Mouse (Mus musculus): ENCODE measurements around the gene Atp2c2. TPM values are rescaled to one million over a fixed set of nuclear protein-coding genes. Genes with fewer than 3 reads are reported as not detected.

Atp2c2 gene
- polyA plus RNA-seq, 1 experiment from 2014 or later = 0.06 TPM

DNA sequence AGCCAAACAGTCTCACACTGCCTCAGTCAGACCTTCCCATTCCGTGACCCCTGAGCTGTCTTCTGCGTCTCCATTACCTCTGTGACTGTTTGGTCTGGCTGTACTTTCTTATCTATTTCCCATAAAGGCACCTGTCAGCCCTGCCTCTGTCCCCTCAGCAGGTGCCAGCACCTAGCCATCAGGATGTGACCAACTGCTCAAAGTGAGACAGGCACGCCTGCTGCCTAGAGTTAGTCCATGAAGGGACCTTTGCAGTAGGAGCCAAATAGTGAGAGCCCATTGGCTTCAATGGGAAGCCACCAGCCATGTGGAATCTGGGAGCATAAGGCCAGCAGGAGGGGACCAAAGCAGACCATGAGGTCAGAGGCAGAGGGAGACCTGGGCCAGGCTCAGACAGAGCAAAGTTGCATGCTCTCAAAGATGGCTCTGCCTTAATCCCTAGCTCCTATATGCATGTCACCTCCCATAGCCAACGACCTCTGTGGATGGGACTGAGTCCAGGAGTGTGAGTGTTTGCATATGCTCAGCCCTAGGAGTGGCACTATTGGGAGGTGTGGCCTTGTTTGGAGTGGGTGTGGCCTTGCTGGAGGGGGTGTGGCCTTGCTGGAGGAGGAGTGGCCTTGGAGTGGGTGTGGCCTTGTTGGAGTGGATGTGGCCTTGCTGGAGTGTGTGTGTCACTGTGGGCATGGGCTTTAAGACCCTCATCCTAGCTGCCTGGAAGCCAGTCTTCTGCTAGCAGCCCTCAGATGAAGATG is 81.5 kb downstream of the Atp2c2 start:
- Histone ChIP-seq H3K4me3 (no peak overlapping the region), H3K27me3 (no peaks in the 10 kb centered on the region), H3K27ac (replicated peaks) (no peak overlapping the region), H3K4me1 (replicated peaks) (peaks cover 42% of the 10 kb centered on the region), H3K9ac (no peak overlapping the region), H3K9me3 (no peaks in the 10 kb centered on the region), H3K4me2 (no peak overlapping the region), H3K36me3 (no peaks in the 10 kb centered on the region)
- ATAC-seq (ENCODE audit: low read depth) = no peak
- 71% methylated on average over 4 of the region's 4 CpGs for WGBS

DNA sequence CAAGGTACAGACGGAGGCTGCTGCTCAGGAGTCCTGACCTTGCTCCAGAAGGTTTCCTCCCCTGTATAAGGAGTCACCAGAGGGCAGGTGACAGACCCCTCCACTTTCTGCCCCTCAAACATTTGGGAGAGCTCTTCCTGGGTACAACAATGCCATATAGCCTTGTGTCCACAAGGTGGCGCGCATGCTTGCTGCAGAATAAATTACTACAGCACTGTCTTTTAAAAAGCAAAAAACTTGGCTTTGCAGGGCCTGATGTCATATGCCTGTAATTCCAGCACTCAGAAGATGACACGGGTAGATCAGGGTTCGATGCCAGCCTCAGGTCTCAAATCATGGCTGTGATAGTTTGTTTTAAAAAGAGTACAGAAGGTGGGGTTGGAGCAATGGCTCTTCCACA is 82.9 kb downstream of the Atp2c2 start:
- H3K4me1 ChIP-seq (replicated peaks) = peaks cover 34% of the 10 kb centered on the region
- H3K9ac ChIP-seq = no peak overlapping the region
- H3K4me3 ChIP-seq = no peak overlapping the region
- no peaks in the 10 kb centered on the region for H3K27me3 ChIP-seq
- H3K9me3 ChIP-seq = no peaks in the 10 kb centered on the region
- H3K27ac ChIP-seq (replicated peaks) = no peak overlapping the region
- no peak for ATAC-seq (ENCODE audit: low read depth)
- no peak overlapping the region for H3K4me2 ChIP-seq
- 5% methylated on average over 5 of the region's 5 CpGs for WGBS
- H3K36me3 ChIP-seq = no peaks in the 10 kb centered on the region

DNA sequence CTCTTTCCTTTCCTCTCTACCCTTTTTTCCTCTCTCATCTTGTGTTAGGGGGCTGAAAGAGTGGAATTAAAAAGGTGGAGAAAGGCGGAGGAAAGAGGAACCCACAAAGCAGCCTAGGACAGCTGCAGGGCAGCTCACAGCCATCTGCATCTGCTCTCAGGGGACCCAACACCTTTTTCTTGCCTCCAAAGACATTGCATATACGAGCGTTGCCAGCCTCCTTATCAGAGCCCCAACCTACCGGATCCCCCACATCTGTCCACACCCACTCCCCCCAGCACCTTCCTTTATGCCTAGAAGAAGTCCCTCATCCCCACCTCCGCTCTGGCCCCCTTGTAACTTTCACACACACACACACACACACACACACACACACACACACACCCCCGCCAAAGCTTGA is 83.8 kb downstream of the Atp2c2 start:
- H3K27me3 ChIP-seq = no peaks in the 10 kb centered on the region
- H3K9me3 ChIP-seq = no peaks in the 10 kb centered on the region
- WGBS = 66% methylated on average over 6 of the region's 6 CpGs
- H3K27ac ChIP-seq (replicated peaks) = no peak overlapping the region
- H3K4me3 ChIP-seq = no peak overlapping the region
- H3K36me3 ChIP-seq = no peaks in the 10 kb centered on the region
- H3K4me2 ChIP-seq = no peak overlapping the region
- peaks cover 33% of the 10 kb centered on the region for H3K4me1 ChIP-seq (replicated peaks)
- no peak overlapping the region for H3K9ac ChIP-seq
- ATAC-seq (ENCODE audit: low read depth) = no peak

DNA sequence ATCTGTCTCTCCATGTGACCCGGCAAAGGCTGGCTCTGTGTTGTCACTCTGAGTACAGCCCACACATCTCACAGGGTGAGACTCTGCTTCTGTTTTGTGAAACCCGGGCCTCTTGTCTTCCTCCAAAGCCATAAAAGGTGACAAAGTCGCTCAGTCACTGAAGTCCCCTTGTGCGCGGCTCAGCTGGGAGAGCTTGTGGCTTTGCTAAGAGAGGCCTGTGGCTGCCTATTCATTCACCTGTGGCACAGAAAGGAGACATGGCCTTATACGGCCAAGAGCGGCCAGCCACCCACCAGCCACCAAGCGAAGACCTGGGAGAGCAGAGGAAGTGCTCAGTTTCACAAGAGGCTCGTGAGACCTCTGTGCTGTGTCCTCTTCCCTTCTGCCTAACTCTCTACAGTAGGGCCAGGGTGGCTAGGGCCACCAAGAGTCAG is 84.3 kb downstream of the Atp2c2 start:
- no peaks in the 10 kb centered on the region for H3K9me3 ChIP-seq
- no peak for ATAC-seq (ENCODE audit: low read depth)
- no peaks in the 10 kb centered on the region for H3K36me3 ChIP-seq
- H3K27ac ChIP-seq (replicated peaks) = no peak overlapping the region; the same call in 1 of the 2 replicates
- no peak overlapping the region for H3K4me2 ChIP-seq
- no peak overlapping the region for H3K9ac ChIP-seq
- no peaks in the 10 kb centered on the region for H3K27me3 ChIP-seq
- WGBS = 40% methylated on average over 9 of the region's 9 CpGs
- H3K4me1 ChIP-seq (replicated peaks) = peaks cover 32% of the 10 kb centered on the region
- H3K4me3 ChIP-seq = no peak overlapping the region

DNA sequence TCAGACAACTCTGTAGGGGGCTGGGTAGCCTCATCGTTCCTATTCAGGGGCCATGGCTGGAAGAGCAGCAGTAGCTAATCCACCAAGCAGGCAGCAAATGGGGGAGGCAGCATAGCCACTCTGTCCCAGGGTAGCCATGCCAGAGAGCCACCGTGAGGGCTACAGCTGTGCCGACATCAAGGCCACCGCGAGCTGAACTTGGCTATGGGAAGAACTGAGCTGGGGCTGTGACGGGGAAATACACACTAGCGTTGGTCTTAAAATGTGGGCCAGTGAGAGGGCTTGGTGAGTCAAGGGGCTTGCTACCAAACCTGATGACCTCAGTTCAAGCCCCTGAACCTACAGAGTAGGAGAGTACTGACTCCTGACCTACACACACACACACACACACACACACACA is 84.9 kb downstream of the Atp2c2 start:
- 69% methylated on average over 7 of the region's 7 CpGs for WGBS
- Histone ChIP-seq H3K9me3 (no peaks in the 10 kb centered on the region), H3K27me3 (no peaks in the 10 kb centered on the region), H3K36me3 (no peaks in the 10 kb centered on the region), H3K4me3 (no peak overlapping the region), H3K4me1 (replicated peaks) (peaks cover 32% of the 10 kb centered on the region), H3K4me2 (no peak overlapping the region), H3K9ac (no peak overlapping the region), H3K27ac (replicated peaks) (no peak overlapping the region; the same call in 1 of the 2 replicates)
- ATAC-seq (ENCODE audit: low read depth) = no peak

DNA sequence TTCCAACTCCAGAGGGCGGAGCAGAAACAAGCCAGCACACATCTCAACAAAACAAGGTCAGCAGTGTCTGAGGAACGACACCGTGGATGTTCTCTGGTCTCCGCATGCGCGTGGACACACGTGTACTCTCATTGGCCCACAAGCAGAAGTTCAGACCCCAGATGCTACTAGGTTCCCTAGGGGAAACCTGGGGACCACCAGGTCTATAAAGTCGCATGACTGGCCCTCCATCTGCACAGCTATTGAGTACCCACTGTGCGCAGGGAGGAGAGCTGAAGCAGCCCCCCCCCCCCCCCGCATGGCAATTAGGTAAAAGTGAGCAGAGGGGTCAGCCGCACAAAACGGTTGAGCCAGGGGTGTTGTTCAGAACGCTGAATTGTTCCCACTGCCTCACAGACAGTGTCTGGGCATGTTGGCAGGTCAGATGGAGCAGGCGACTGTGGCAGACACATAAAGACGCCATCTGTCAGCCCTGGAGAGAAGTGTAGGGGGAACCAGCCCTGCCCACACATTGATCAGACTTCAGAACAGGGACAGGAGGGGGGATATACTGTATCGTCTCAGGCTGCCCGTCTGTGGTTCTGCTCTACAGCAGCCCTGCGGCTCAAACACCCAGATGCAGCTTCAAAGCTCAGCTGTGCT is 86.1 kb downstream of the Atp2c2 start:
- peak; percentile 38 for ATAC-seq (ENCODE audit: low read depth)
- Histone ChIP-seq H3K27me3 (no peaks in the 10 kb centered on the region), H3K4me1 (replicated peaks) (peaks cover 36% of the 10 kb centered on the region), H3K4me2 (peak overlapping the region; percentile 17; the same call in 1 of the 2 replicates), H3K27ac (replicated peaks) (peak overlapping the region; percentile 59), H3K9ac (no peak overlapping the region), H3K9me3 (no peaks in the 10 kb centered on the region), H3K36me3 (no peaks in the 10 kb centered on the region), H3K4me3 (no peak overlapping the region)
- 23% methylated on average over 18 of the region's 18 CpGs for WGBS

DNA sequence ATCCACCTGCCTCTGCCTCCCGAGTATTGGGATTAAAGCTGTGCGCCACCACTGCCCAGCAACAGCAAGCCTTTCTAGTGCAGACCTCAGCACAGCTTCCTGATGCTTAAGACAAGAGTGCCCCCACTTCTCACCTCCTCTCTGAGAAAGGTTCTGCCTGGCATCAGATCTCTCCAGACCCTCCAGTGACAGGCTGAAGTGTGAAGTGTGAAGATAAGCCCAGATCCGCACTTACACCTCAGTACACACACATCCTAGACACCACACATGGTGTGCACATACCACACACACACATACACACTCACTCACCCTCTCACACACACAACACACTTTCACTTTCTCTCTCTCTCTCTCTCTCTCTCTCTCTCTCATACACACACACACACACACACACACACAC is 87.1 kb downstream of the Atp2c2 start:
- H3K4me3 ChIP-seq = no peak overlapping the region
- H3K9me3 ChIP-seq = no peaks in the 10 kb centered on the region
- no peak overlapping the region for H3K4me2 ChIP-seq
- no peak for ATAC-seq (ENCODE audit: low read depth)
- no peak overlapping the region for H3K9ac ChIP-seq
- no peaks in the 10 kb centered on the region for H3K36me3 ChIP-seq
- H3K4me1 ChIP-seq (replicated peaks) = peaks cover 46% of the 10 kb centered on the region
- H3K27me3 ChIP-seq = no peaks in the 10 kb centered on the region
- H3K27ac ChIP-seq (replicated peaks) = no peak overlapping the region
- WGBS = 84% methylated on average over 3 of the region's 3 CpGs

DNA sequence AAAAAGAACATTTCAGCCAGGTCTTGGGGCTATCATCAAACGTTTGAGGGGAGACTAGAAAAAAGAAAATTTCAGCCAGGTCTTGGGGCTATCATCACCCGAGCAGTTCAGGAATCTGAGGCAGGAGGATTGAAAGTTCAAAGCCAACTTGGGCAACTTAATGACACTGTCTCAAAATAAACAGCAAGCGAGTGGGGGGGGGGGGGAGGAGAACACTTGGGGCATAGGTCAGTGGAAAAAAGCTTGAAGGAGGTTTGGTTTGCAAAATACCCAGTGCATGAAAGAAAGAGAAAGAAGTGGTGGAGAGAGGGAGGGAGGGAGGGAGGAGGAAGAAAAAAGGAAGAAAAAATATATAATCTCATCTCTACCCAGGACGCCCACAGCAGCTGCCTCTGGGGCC is 87.5 kb downstream of the Atp2c2 start:
- ATAC-seq (ENCODE audit: low read depth) = no peak
- H3K4me3 ChIP-seq = no peak overlapping the region
- H3K36me3 ChIP-seq = no peaks in the 10 kb centered on the region
- no peak overlapping the region for H3K9ac ChIP-seq
- no peak overlapping the region for H3K4me2 ChIP-seq
- H3K27ac ChIP-seq (replicated peaks) = no peak overlapping the region
- H3K9me3 ChIP-seq = no peaks in the 10 kb centered on the region
- H3K27me3 ChIP-seq = no peaks in the 10 kb centered on the region
- WGBS = 61% methylated on average over 4 of the region's 4 CpGs
- H3K4me1 ChIP-seq (replicated peaks) = peaks cover 49% of the 10 kb centered on the region

DNA sequence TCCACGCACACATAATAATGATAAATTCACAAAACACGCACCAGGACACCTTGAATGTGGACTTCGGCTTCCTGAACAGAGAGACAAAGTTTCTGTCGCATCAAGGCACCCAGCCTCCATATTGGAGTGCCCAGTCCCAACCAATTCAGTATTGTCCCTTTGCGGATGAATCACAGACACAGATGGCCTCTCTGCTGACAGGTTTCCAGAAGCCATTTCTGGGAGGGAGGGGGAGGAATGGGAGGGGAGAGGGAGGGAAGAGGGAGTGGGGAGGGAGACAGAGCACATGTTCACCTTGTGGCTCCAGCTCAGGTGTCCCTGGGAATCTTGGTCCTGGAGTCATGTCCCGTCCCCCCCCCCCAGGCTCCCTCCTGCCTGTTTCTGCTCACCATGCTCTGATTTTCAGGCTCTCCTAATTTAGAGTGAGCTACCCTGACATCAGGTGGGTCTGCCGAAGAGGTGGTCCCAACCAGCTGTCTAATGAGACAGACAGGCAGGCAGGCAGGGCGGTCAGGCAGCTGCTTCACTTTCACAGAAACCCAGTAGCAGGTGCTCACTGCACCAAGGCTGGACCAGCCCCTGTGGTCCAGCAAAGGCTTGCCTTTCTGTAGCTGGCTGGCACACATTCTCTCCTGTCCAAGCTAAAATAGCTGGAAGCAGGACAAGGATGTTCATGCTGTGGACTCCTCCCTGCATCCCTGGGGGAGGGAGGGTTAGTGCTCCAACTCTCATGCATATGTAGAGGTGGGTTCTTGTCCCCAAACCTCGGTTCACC is 89.0 kb downstream of the Atp2c2 start:
- Histone ChIP-seq H3K4me1 (replicated peaks) (peaks cover 51% of the 10 kb centered on the region), H3K9me3 (no peaks in the 10 kb centered on the region), H3K27ac (replicated peaks) (no peak overlapping the region), H3K4me3 (no peak overlapping the region), H3K4me2 (no peak overlapping the region), H3K36me3 (no peaks in the 10 kb centered on the region), H3K9ac (no peak overlapping the region), H3K27me3 (no peaks in the 10 kb centered on the region)
- 61% methylated on average over 9 of the region's 9 CpGs for WGBS
- ATAC-seq (ENCODE audit: low read depth) = no peak

DNA sequence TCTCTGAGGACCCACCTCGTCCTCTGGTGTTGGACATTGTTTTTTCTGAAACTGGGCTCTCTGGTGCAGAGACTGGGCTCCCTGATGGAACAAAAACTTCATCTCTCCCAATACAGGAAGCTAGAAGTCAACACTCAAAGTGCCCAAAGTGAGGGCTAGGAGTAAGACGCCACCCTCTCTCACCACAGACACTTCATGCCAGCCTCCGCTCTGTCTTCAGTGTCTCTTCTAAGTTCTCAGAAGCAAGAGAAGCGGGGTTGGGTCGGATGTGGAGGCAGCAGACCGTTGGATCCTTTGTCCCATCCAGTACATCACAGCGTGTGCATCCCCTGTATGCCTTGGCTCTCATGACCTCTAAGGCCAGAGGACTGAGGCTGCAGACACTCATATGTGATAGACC is 89.8 kb downstream of the Atp2c2 start:
- WGBS = 86% methylated on average over 7 of the region's 7 CpGs
- Histone ChIP-seq H3K36me3 (no peaks in the 10 kb centered on the region), H3K9ac (no peak overlapping the region), H3K27ac (replicated peaks) (no peak overlapping the region), H3K4me2 (no peak overlapping the region), H3K4me3 (no peak overlapping the region), H3K27me3 (no peaks in the 10 kb centered on the region), H3K9me3 (no peaks in the 10 kb centered on the region), H3K4me1 (replicated peaks) (peaks cover 45% of the 10 kb centered on the region)
- no peak for ATAC-seq (ENCODE audit: low read depth)

DNA sequence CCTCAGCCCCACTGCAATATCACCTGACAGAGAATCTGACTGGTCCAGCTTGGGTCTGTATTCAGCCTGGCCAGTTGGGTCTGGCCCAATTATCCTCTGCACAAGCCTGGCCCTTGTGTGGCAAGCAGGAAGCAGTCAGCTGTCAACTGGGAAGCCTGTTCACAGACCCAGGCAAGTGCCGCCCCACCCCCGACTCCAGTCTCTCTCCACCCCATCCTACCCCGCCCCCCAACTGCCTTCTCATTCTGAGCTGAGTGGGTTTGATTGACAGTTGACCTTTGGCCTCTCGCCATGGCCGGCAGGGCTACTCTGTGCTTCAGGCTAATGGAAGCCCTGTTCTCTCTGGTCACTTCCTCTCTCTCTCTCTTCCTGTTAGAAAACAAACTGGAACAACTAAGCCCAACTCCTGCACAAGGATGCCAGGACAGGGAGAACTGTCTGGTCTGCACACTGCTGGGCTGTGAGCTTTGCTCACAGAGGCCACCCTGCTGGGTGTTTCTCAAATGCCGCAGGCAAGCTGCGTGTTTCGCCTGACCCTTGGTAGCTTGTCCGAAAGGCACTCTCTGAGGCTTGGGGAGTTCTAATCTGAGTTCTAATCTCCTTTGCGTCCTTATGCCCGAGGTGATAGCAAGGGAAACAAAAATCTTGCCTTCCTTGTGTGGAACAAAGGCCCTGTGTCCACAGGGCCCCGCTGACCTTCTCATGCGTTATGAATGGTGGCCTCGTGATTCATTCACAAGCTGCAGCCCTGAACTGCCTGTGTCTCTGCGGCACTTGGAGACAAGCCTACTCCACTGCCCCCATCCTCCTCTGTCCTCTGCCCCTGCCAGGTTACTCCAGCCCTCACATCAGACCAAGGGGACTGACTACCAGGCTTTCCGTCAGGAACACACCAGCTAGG is 92.2 kb downstream of the Atp2c2 start:
- no peaks in the 10 kb centered on the region for H3K36me3 ChIP-seq
- WGBS = 12% methylated on average over 16 of the region's 16 CpGs
- H3K4me2 ChIP-seq = no peak overlapping the region
- H3K27ac ChIP-seq (replicated peaks) = peak overlapping the region; percentile 68
- H3K9me3 ChIP-seq = no peaks in the 10 kb centered on the region
- H3K27me3 ChIP-seq = no peaks in the 10 kb centered on the region
- ATAC-seq (ENCODE audit: low read depth) = 0 out of 2 replicates have a peak, but pooled peaks have one; percentile 16
- H3K4me3 ChIP-seq = no peak overlapping the region
- peaks cover 33% of the 10 kb centered on the region for H3K4me1 ChIP-seq (replicated peaks)
- H3K9ac ChIP-seq = peak overlapping the region; percentile 47; the same call in 1 of the 2 replicates

Data from neural tube, embryonic 13.5 days (tissue).